ENCODE assay signal across 8 mouse cellular contexts in the genomic region with DNA sequence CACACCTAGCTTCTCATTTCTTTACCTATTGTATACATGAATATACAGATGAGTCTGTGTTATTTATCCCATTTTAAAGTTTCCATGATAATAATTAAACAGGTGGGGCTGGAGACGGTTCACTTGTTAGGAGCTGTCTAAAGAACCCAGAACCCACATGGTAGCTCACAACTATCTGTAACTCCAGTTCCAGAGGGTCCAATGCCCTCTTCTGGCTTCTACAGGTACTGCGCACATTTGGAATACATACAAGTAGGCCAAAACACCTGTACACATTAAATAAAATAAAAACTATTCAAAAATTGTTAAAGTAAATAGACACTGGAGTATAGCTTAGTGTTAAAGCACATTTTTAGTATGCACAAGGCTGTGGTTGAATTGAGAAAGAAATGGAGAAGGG. TPM values are rescaled to one million over a fixed set of nuclear protein-coding genes. Genes with fewer than 3 reads are reported as not detected.
DNase-seq lines count a peak whose midpoint lies in the region; ATAC-seq lines count a peak whose summit lies in the region.

No protein-coding gene starts in this region.

- H3K4me1 ChIP-seq in liver, embryonic 12.5 days, result no peaks in the 10 kb centered on the region
- no peaks in the 10 kb centered on the region for H3K4me1 ChIP-seq in midbrain, embryonic 11.5 days (ENCODE audit: control insufficient read depth, insufficient read depth, low read length)

- H3K36me3 ChIP-seq in liver, embryonic 12.5 days, result no peaks in the 10 kb centered on the region
- H3K36me3 ChIP-seq in midbrain, embryonic 11.5 days (ENCODE audit: control insufficient read depth, insufficient read depth, low read length), result peaks cover 3% of the 10 kb centered on the region; the same call in 1 of the 2 replicates

- H3K9me3 ChIP-seq in liver, embryonic 12.5 days (replicated peaks), result no peaks in the 10 kb centered on the region
- no peaks in the 10 kb centered on the region for H3K9me3 ChIP-seq in midbrain, embryonic 11.5 days (ENCODE audit: control insufficient read depth, low read length)

- H3K9ac ChIP-seq in liver, embryonic 12.5 days, result no peak overlapping the region
- no peak overlapping the region for H3K9ac ChIP-seq in midbrain, embryonic 11.5 days (ENCODE audit: low read length)

- 44% methylated on average over 2 of the region's 2 CpGs for WGBS in liver, embryonic 12.5 days (ENCODE audit: insufficient replicate concordance)
- WGBS in midbrain, embryonic 11.5 days, result 76% methylated on average over 2 of the region's 2 CpGs

- H3K27me3 ChIP-seq in liver, embryonic 12.5 days (replicated peaks), result no peaks in the 10 kb centered on the region
- no peaks in the 10 kb centered on the region for H3K27me3 ChIP-seq in midbrain, embryonic 11.5 days (ENCODE audit: control insufficient read depth, insufficient read depth, low read length)

- ATAC-seq in cerebellum, adult (ENCODE audit: insufficient number of reproducible peaks, low FRiP score, low TSS enrichment), result no peak
- no peak for ATAC-seq in liver, embryonic 12.5 days
- ATAC-seq in midbrain, embryonic 11.5 days (ENCODE audit: low FRiP score), result no peak

- H3K27ac ChIP-seq in liver, embryonic 12.5 days, result no peak overlapping the region
- no peak overlapping the region for H3K27ac ChIP-seq in midbrain, embryonic 11.5 days (ENCODE audit: low read depth, low read length)

- H3K4me3 ChIP-seq in liver, embryonic 12.5 days, result no peak overlapping the region
- H3K4me3 ChIP-seq in midbrain, embryonic 11.5 days (ENCODE audit: low read depth, low read length), result no peak overlapping the region

- peak; percentile 64 to 71 for DNase-seq in cerebellum, postnatal 10 days
- DNase-seq in liver, result peak; percentile 70
- DNase-seq in c-Kit-negative CD71-positive TER-119-positive erythroid progenitor cells, embryonic 14.5 days (ENCODE audit: low read depth, low spot score), result peak; percentile 51
- peak; percentile 61 for DNase-seq in lung, postnatal 14 days
- DNase-seq in frontal cortex, postnatal 14 days (ENCODE audit: low spot score in 2 of 2), result no peak
- no peak for DNase-seq in midbrain, embryonic 11.5 days (ENCODE audit: low spot score, missing footprints)

- H3K4me2 ChIP-seq in liver, embryonic 12.5 days, result no peak overlapping the region
- H3K4me2 ChIP-seq in midbrain, embryonic 11.5 days, result no peak overlapping the region

RNA-seq across cellular contexts. Expression of a gene that starts 15.3 kb away (rescaled TPM):
- 6.7 and 6.8 TPM in 2 replicates for polyA plus RNA-seq in liver, embryonic 12.5 days (2016; fragmentation: Nextera tagmentation; extraction: Ambion mirVana)
- 53.2 and 55.7 TPM in 2 replicates for polyA plus RNA-seq in midbrain, embryonic 11.5 days (2014; fragmentation: Nextera tagmentation; extraction: Ambion mirVana)

RNA-seq across cellular contexts. Expression of a gene that starts 35.4 kb away (rescaled TPM):
- polyA plus RNA-seq in liver, embryonic 12.5 days (2016; fragmentation: Nextera tagmentation; extraction: Ambion mirVana), result 17.1 and 17.9 TPM in 2 replicates
- polyA plus RNA-seq in midbrain, embryonic 11.5 days (2014; fragmentation: Nextera tagmentation; extraction: Ambion mirVana), result 33.1 and 34.8 TPM in 2 replicates

RNA-seq across cellular contexts. Expression of a gene that starts 36.5 kb away (rescaled TPM):
- polyA plus RNA-seq in liver, embryonic 12.5 days (2016; fragmentation: Nextera tagmentation; extraction: Ambion mirVana), result 1.8 and 2.8 TPM in 2 replicates
- 5.8 and 6.0 TPM in 2 replicates for polyA plus RNA-seq in midbrain, embryonic 11.5 days (2014; fragmentation: Nextera tagmentation; extraction: Ambion mirVana)

Comparison
In these comparisons a context has a peak if more than half of its experiments do, and no peak if none do; other contexts are left out.
1. DNase-seq: peak in cerebellum, postnatal 10 days (2 of 2), liver (single experiment), c-Kit-negative CD71-positive TER-119-positive erythroid progenitor cells, embryonic 14.5 days (single experiment) and lung, postnatal 14 days (single experiment); none in frontal cortex, postnatal 14 days (0 of 2) and midbrain, embryonic 11.5 days (single experiment).